In the genomic region with DNA sequence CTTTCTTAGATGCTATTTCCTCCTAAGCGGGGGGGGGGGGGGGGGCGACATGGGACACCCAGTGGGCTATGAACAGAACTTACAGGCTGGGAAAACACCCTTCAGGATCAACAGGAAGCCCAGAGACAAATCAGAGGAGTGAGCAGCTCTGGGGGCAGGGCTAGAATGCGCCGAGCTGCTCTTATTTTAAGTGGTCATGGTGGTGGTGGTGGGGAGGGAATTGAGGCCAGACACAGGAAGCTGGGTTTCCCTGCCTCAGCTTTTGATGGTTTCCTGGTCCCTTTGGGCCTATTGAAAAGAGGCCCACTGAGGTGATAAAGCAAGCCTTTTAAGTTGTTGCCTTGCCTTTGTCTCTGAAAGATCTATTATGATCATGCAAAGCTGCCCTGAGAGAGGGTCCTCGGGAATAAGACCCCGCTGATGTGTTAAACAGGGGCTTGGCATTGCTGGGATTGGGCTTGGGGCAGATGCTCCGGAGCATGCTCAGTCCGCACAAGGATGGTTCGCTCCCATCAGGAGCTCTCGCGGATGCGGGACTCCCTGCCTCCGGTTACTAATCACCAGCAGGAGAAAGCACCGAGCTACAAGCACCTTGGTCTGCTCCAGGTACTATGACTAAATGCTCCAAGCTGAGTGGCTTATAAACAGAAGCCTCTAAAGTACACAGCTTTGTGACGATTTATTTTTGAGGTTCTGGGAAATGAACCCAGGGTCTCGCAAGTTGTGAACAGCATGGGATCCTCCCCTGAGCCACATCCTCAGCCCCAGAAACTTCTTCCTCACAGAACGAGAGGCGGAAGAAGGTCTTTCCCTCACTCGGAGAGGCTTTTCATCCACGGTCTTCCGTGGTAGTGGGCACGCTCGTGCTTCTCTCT, we compare ENCODE assay signal across 11 mouse cellular contexts. TPM values are rescaled to one million over a fixed set of nuclear protein-coding genes. Genes with fewer than 3 reads are reported as not detected.
A peak's percentile ranks its signal among the peaks of the same experiment; 100 is the strongest.
DNase-seq lines count a peak whose midpoint lies in the region; ATAC-seq and TF ChIP-seq lines count a peak whose summit lies in the region.
"Had no signal": no experiment of that assay in that cellular context is flagged by ENCODE, and none has a peak within 500 bp of the region (broad histone marks: within the 10 kb centered on the region; RNA-seq: fewer than 3 reads in every experiment).

No protein-coding gene starts in this region.

- H3K4me3 ChIP-seq in forebrain, embryonic 10.5 days, result peak overlapping the region; percentile 27
- no peak overlapping the region for H3K4me3 ChIP-seq in forebrain, embryonic 13.5 days
- peak overlapping the region; percentile 37 for H3K4me3 ChIP-seq in E14TG2a.4 (replicated peaks; ENCODE audit: low read length)
- peak overlapping the region; percentile 32 for H3K4me3 ChIP-seq in hindbrain, embryonic 10.5 days
- H3K4me3 ChIP-seq in midbrain, embryonic 10.5 days, result peak overlapping the region; percentile 38
- H3K4me3 ChIP-seq: lung, embryonic 15.5 days had no signal

- no peaks in the 10 kb centered on the region for H3K9me3 ChIP-seq in forebrain, embryonic 10.5 days
- H3K9me3 ChIP-seq in forebrain, embryonic 13.5 days (replicated peaks), result no peaks in the 10 kb centered on the region
- no peaks in the 10 kb centered on the region for H3K9me3 ChIP-seq in E14TG2a.4 (ENCODE audit: low read length)
- H3K9me3 ChIP-seq in hindbrain, embryonic 10.5 days, result no peaks in the 10 kb centered on the region
- no peaks in the 10 kb centered on the region for H3K9me3 ChIP-seq in midbrain, embryonic 10.5 days (replicated peaks)
- H3K9me3 ChIP-seq: lung, embryonic 15.5 days had no signal

- H3K36me3 ChIP-seq in forebrain, embryonic 10.5 days (replicated peaks), result no peaks in the 10 kb centered on the region
- no peaks in the 10 kb centered on the region for H3K36me3 ChIP-seq in forebrain, embryonic 13.5 days (ENCODE audit: poor library complexity, severe bottlenecking)
- no peaks in the 10 kb centered on the region for H3K36me3 ChIP-seq in E14TG2a.4 (ENCODE audit: insufficient read depth, low read length)
- no peaks in the 10 kb centered on the region for H3K36me3 ChIP-seq in hindbrain, embryonic 10.5 days
- H3K36me3 ChIP-seq in midbrain, embryonic 10.5 days, result no peaks in the 10 kb centered on the region
- H3K36me3 ChIP-seq: lung, embryonic 15.5 days had no signal

- H3K27me3 ChIP-seq in forebrain, embryonic 10.5 days (ENCODE audit: poor library complexity, severe bottlenecking), result peaks cover 3% of the 10 kb centered on the region; the same call in 1 of the 2 replicates
- H3K27me3 ChIP-seq in forebrain, embryonic 13.5 days, result no peaks in the 10 kb centered on the region
- peaks cover 30% of the 10 kb centered on the region for H3K27me3 ChIP-seq in E14TG2a.4 (ENCODE audit: insufficient read depth, low read length)
- no peaks in the 10 kb centered on the region for H3K27me3 ChIP-seq in hindbrain, embryonic 10.5 days (ENCODE audit: insufficient read depth, poor library complexity, severe bottlenecking)
- H3K27me3 ChIP-seq in midbrain, embryonic 10.5 days (ENCODE audit: low read depth, poor library complexity, severe bottlenecking), result no peaks in the 10 kb centered on the region
- H3K27me3 ChIP-seq: lung, embryonic 15.5 days had no signal

- TF ChIP-seq CTCF in E14TG2a.4 (conservative IDR thresholded peaks at IDR 0.05; ENCODE audit: low read length), result no peak

- H3K9ac ChIP-seq in forebrain, embryonic 13.5 days, result no peak overlapping the region
- H3K9ac ChIP-seq: lung, embryonic 15.5 days had no signal

- no peak overlapping the region; the same call in 1 of the 2 replicates for H3K27ac ChIP-seq in forebrain, embryonic 10.5 days
- H3K27ac ChIP-seq in forebrain, embryonic 13.5 days, result no peak overlapping the region
- H3K27ac ChIP-seq in hindbrain, embryonic 10.5 days, result peak overlapping the region; percentile 64; the same call in 1 of the 2 replicates
- H3K27ac ChIP-seq in midbrain, embryonic 10.5 days (replicated peaks), result peak overlapping the region; percentile 47; the same call in 1 of the 2 replicates
- H3K27ac ChIP-seq: lung, embryonic 15.5 days had no signal

- WGBS in forebrain, embryonic 10.5 days, result 39% methylated on average over 21 of the region's 23 CpGs
- 36% methylated on average over 22 of the region's 23 CpGs for WGBS in forebrain, embryonic 13.5 days
- WGBS in hindbrain, embryonic 10.5 days, result 29% methylated on average over 23 of the region's 23 CpGs
- 38% methylated on average over 23 of the region's 23 CpGs for WGBS in midbrain, embryonic 10.5 days

- H3K4me1 ChIP-seq in forebrain, embryonic 10.5 days, result peaks cover 32% of the 10 kb centered on the region
- peaks cover 14% of the 10 kb centered on the region for H3K4me1 ChIP-seq in forebrain, embryonic 13.5 days
- peaks cover 59% of the 10 kb centered on the region for H3K4me1 ChIP-seq in E14TG2a.4 (replicated peaks; ENCODE audit: low read depth, low read length)
- peaks cover 34% of the 10 kb centered on the region for H3K4me1 ChIP-seq in hindbrain, embryonic 10.5 days (replicated peaks)
- peaks cover 28% of the 10 kb centered on the region for H3K4me1 ChIP-seq in midbrain, embryonic 10.5 days

- no peak for DNase-seq in forebrain, embryonic 10.5 days (ENCODE audit: extremely low spot score, low spot score)
- DNase-seq in hindbrain, embryonic 10.5 days (ENCODE audit: low spot score), result no peak
- DNase-seq in midbrain, embryonic 10.5 days (ENCODE audit: low spot score), result peak; percentile 36
- no peak for DNase-seq in layer of hippocampus, adult 9-11 months
- DNase-seq in cerebellum, postnatal 14 days, result no peak
- DNase-seq in urinary bladder, adult 2 months (ENCODE audit: low spot score), result no peak
- DNase-seq: gastrocnemius, postnatal 36 days; thymus, adult 2 months had no signal

- ATAC-seq in forebrain, embryonic 13.5 days, result no peak

- H3K4me2 ChIP-seq in forebrain, embryonic 13.5 days, result no peak overlapping the region
- H3K4me2 ChIP-seq: lung, embryonic 15.5 days had no signal

RNA-seq across cellular contexts. Expression of a gene that starts 46.2 kb away (rescaled TPM):
- 16.1 and 20.7 TPM in 2 replicates for polyA plus RNA-seq in forebrain, embryonic 10.5 days (2016; fragmentation: Nextera tagmentation; extraction: Ambion mirVana)
- polyA plus RNA-seq in forebrain, embryonic 13.5 days (2015; fragmentation: Nextera tagmentation; extraction: Ambion mirVana), result 21.0 and 26.7 TPM in 2 replicates
- polyA plus RNA-seq in hindbrain, embryonic 10.5 days (2016; fragmentation: Nextera tagmentation; extraction: Ambion mirVana), result 33.3 and 47.9 TPM in 2 replicates
- 19.7 and 28.5 TPM in 2 replicates for polyA plus RNA-seq in midbrain, embryonic 10.5 days (2016; fragmentation: Nextera tagmentation; extraction: Ambion mirVana)
- 37.6 and 43.3 TPM in 2 replicates for polyA plus RNA-seq in urinary bladder, adult 2 months (2012; rRNA removed)

Comparison
In these comparisons a context has a peak if more than half of its experiments do, and no peak if none do; other contexts are left out.
1. H3K27ac ChIP-seq: peak in hindbrain, embryonic 10.5 days (single experiment) and midbrain, embryonic 10.5 days (single experiment); none in forebrain, embryonic 10.5 days (single experiment) and forebrain, embryonic 13.5 days (single experiment).